Mouse (Mus musculus): ENCODE measurements around the gene Mcm5.
A peak's percentile ranks its signal among the peaks of the same experiment; 100 is the strongest.

The Mcm5 gene

GRCm38 (mm10) chr8:75109236-75109967 lies at the start of gene Mcm5:
Gene Mcm5, plus strand, starts transcription at chr8:75109569.
- peak; percentile 99 for DNase-seq

GRCm38 (mm10) chr8:75060022-75060421 lies 49.3 kb upstream of the Mcm5 start:
- DNase-seq, result no peak

- DNase-seq, result no peak
These were observed 48.6 kb upstream of the Mcm5 start for GRCm38 (mm10) chr8:75060815-75061214.

- no peak for DNase-seq
These were observed 46.1 kb upstream of the Mcm5 start for GRCm38 (mm10) chr8:75063290-75063689.

- DNase-seq, result no peak
These were observed 44.6 kb upstream of the Mcm5 start for GRCm38 (mm10) chr8:75064790-75065189.

GRCm38 (mm10) chr8:75067287-75067686 lies 42.1 kb upstream of the Mcm5 start:
- DNase-seq, result no peak

GRCm38 (mm10) chr8:75070297-75070696 lies 39.1 kb upstream of the Mcm5 start:
- no peak for DNase-seq

GRCm38 (mm10) chr8:75071627-75072346 lies 37.6 kb upstream of the Mcm5 start:
- DNase-seq, result peak; percentile 88

- no peak for DNase-seq
These were observed 34.5 kb upstream of the Mcm5 start for GRCm38 (mm10) chr8:75074876-75075275.

- DNase-seq, result no peak
These were observed 31.2 kb upstream of the Mcm5 start for GRCm38 (mm10) chr8:75078215-75078614.

- DNase-seq, result no peak
These were observed 30.5 kb upstream of the Mcm5 start for GRCm38 (mm10) chr8:75078851-75079250.

- no peak for DNase-seq
These were observed 27.9 kb upstream of the Mcm5 start for GRCm38 (mm10) chr8:75081364-75082040.

- DNase-seq, result no peak
These were observed 27.1 kb upstream of the Mcm5 start for GRCm38 (mm10) chr8:75082181-75082805.

GRCm38 (mm10) chr8:75083846-75084245 lies 25.5 kb upstream of the Mcm5 start:
- peak; percentile 98 for DNase-seq

GRCm38 (mm10) chr8:75084382-75085064 lies 24.8 kb upstream of the Mcm5 start:
- peak; percentile 17 for DNase-seq

- DNase-seq, result peak; percentile 28
These were observed 23.4 kb upstream of the Mcm5 start for GRCm38 (mm10) chr8:75086002-75086401.

GRCm38 (mm10) chr8:75087127-75087526 lies 22.2 kb upstream of the Mcm5 start:
- DNase-seq, result no peak

- peak; percentile 96 for DNase-seq
These were observed 20.1 kb upstream of the Mcm5 start for GRCm38 (mm10) chr8:75088989-75089881.

GRCm38 (mm10) chr8:75090781-75091365 lies 18.5 kb upstream of the Mcm5 start:
- no peak for DNase-seq

GRCm38 (mm10) chr8:75093399-75094156 lies 15.8 kb upstream of the Mcm5 start, which contains the start of gene Hmox1:
Gene Hmox1, plus strand, starts transcription at chr8:75093621.
- DNase-seq, result peak; percentile 97
